Mouse (Mus musculus) brain, embryonic 14.5 days (tissue): Measurements from ENCODE around the gene Gpc6. TPM values are rescaled to one million over a fixed set of nuclear protein-coding genes. Genes with fewer than 3 reads are reported as not detected.

ENCODE experiments used
- DNase-seq: peaks from one replicate; pipeline ENCODE4 v3.0.0-alpha.2; 2011; ENCODE audit warnings: low read depth
- CTCF ChIP-seq: fragments of 200-500 bp; IDR thresholded peaks from 2 replicates; pipeline ENCODE4 v1.5.1; 2012; ENCODE audit warnings: inconsistent platforms, mild to moderate bottlenecking, moderate library complexity, borderline replicate concordance; ENCODE audit not compliant: insufficient read depth, insufficient read length; ENCODE audit errors: extremely low read depth
- POLR2A ChIP-seq: fragments of 200-500 bp; IDR thresholded peaks from 2 replicates; pipeline ENCODE4 v1.6.1; 2012; ENCODE audit warnings: mild to moderate bottlenecking, inconsistent platforms, borderline replicate concordance; ENCODE audit not compliant: poor library complexity, insufficient read depth, insufficient read length, severe bottlenecking; ENCODE audit errors: extremely low read depth
- polyA plus RNA-seq: library from polyadenylated mRNA; depleted of rRNA; stranded (reverse); fragments of >200 nt; gene quantifications from 2 replicates; pipeline ENCODE4 v1.2.3, GENCODE M21; 2012

The Gpc6 gene
- polyA plus RNA-seq, 1 experiment = 10.7 TPM

GRCm38 (mm10) chr14:117303901-117304722, 379.0 kb downstream of the Gpc6 start:
- TF ChIP-seq POLR2A (no peak), CTCF (no peak)
- DNase-seq = peak; percentile 51

DNA sequence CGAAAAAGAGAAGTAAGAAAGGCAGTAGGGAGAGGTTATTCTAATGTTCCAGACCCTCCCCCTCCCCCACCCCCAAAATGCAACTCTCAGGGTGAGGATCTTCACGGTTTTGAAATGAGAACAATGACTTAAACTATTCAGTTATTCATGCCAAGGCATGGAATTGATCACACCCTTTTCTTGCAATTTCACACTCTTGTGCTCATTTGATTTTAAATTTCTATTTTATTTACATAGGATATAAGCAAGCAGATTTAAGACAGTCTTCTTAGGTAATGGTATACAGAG, 379.6 kb downstream of the Gpc6 start:
- no peak for DNase-seq
- no peak for TF ChIP-seq POLR2A
- TF ChIP-seq CTCF = no peak

DNA sequence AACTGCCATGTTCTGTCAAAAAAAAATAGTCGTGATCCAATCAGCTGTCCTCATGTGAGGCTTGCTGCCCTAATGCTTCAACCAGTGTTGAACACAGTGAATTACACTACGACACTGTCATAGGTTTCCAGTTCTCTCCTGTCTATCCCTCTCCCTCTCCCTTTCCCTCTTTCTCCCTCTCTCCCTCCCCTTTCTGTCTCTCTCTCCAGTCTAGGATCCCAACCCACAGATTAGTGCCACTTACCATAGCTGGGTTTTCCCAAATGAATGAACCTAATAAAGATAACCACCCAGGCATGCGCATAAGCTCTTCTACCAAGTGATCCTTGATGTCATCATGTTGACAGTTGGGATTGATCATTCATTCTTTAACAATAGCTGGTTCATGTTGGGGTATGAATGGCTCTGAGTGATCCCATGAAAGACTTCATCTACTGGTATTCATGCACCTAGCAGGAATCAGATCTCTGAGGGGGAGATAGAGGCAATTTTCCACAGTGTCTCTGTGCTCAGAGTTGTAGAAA, 384.9 kb downstream of the Gpc6 start:
- no peak for DNase-seq
- TF ChIP-seq CTCF (no peak), POLR2A (no peak)

- TF ChIP-seq CTCF (no peak), POLR2A (no peak)
- DNase-seq = no peak
Measured at GRCm38 (mm10) chr14:117324214-117324613, 399.1 kb downstream of the Gpc6 start.

- TF ChIP-seq CTCF (no peak), POLR2A (no peak)
Measured at GRCm38 (mm10) chr14:117332256-117332655, 407.1 kb downstream of the Gpc6 start.

DNA sequence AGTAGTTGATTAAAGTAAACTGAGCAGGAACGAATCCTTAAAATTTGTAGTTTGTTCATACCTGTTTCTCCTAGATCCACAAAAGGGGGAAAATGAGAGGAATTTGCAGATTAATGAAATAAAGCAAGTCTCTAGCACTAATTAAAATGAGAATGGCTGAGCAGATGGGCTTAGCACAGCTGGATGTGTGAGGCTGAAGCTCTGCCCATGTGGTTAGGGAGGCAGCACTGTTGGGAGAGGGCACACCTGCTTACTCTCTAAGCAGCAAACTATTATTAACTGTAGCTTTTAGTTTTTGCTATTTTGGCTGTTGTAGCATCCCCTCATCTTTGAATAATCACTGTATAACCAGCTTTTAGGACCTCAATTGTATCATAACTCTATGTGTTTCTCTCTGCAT, 412.2 kb downstream of the Gpc6 start:
- DNase-seq = peak; percentile 57

More at GRCm38 (mm10) chr14:117332256-117332655, 407.1 kb downstream of the Gpc6 start:
- no peak for DNase-seq

GRCm38 (mm10) chr14:117340549-117340948, 415.4 kb downstream of the Gpc6 start:
- no peak for DNase-seq
- no peak for TF ChIP-seq CTCF
- no peak for TF ChIP-seq POLR2A

More for the DNA sequence above, 412.2 kb downstream of the Gpc6 start:
- no peak for TF ChIP-seq CTCF
- TF ChIP-seq POLR2A = no peak

GRCm38 (mm10) chr14:117344505-117344904, 419.4 kb downstream of the Gpc6 start:
- peak; percentile 51 for DNase-seq
- TF ChIP-seq POLR2A = no peak
- TF ChIP-seq CTCF = no peak

DNA sequence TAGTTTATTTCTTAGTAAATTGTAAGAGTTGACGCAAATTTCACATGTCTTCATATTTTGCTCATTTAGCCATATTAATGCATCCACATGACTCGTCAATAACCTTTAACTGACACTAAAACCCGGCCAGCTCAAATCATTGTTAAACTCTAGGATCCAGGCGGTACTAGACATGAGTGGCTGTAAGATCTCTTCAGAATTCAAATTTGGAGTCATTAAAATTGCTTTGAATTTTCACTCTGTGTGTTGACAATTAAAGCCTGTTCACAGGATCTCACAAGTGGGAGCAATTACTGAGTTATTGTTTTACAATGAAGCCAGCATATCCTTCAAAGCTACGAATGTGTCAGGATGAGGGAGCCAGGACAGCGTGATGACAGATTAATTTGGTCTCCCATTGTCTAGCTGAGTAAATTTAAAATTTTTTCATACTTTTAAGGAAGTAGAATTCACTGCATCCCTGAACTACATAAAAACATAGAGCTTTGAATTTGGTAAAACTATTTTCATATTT, 421.3 kb downstream of the Gpc6 start:
- peak; percentile 69 for DNase-seq
- no peak for TF ChIP-seq POLR2A
- no peak for TF ChIP-seq CTCF

DNA sequence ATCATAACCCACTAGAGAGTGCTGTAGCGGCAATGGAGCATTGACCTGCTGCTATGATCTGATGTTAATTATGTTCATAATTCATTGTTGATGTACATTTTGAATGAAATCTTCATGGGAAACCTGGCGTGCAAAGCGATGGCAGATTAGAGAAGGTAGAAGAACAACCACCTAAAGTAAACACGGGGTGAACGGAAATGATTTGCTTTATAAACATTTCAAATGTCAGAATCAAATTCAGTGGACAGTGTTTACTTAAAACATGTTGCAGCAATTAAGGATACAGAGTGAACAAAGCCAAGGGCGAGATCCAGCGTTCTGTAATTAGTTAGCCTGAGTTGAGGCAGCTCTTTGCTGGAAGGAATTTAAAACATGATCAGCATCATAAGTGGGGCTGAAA, 426.2 kb downstream of the Gpc6 start:
- DNase-seq = no peak
- TF ChIP-seq POLR2A (no peak), CTCF (no peak)

DNA sequence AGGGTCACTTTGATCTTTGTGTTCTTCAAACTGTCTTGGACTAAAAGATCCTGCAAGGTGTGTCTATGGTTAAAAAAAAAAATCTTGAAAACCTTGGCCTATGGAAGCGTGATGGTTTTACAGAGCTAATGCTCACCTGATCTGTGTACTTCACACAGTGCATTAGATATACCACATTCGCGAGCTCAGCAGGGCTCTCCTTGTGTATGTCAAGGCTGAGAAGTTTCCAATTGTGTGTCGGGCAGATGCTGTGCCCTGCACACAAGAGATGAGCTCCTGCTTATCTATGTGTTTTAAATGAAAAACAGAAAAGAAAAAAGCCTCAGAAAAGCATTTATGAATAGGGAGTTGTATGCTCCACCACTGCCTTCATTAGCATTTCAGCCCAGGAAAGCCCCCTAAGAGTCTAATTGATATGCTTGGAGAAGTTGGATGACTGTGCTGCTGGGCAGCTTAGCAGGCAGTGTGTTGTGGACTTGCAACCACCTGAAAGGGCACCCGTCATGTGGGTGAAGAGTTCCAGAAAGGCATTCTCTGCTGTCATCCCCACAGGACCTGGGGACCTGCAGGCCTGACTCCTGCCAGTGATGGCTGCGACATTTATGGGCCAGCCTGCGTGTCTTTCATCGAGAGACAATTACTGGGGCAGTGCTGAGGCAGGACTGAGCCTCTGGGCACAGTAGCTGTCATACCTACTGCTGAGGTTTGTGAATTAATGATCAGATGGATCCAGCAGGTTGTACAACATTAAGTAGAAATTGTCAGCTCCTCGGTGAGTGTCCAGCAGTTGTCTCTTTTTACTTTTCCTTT, 436.2 kb downstream of the Gpc6 start:
- TF ChIP-seq CTCF (no peak), POLR2A (no peak)
- DNase-seq = peak; percentile 49
